Mouse (Mus musculus): Measurements from ENCODE around the gene Itpkb.

The Itpkb gene

DNA sequence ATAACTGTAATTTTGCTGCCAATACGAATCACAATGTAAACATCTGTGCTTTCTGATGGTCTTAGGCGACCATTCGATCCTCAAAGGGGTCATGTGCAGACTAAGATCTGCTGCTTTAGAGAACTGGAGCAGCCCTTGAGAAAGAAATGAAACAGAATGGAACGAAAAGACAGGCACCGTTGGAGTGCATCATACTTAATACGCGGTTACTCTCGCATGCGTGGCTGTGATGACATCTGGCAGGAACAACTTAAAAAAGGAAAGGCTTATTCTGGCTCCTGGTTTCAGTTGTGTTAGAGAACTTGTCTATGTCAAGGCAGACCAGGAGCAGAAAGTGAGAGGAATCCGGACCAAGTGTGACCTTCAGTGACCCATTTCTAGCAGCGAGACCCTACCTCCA is 15.6 kb upstream of the Itpkb start:
- 59% methylated on average over 11 of the region's 11 CpGs for WGBS

GRCm38 (mm10) chr1:180315127-180315526 is 15.2 kb upstream of the Itpkb start:
- 76% methylated on average over 3 of the region's 3 CpGs for WGBS

GRCm38 (mm10) chr1:180317450-180317849 is 12.8 kb upstream of the Itpkb start:
- WGBS = 63% methylated on average over 4 of the region's 4 CpGs

GRCm38 (mm10) chr1:180318407-180318806 is 11.9 kb upstream of the Itpkb start:
- WGBS = 89% methylated on average over 5 of the region's 5 CpGs

GRCm38 (mm10) chr1:180319895-180320294 is 10.4 kb upstream of the Itpkb start:
- 46% methylated on average over 10 of the region's 10 CpGs for WGBS

GRCm38 (mm10) chr1:180322896-180323295 is 7.4 kb upstream of the Itpkb start:
- 98% methylated on average over 3 of the region's 3 CpGs for WGBS

GRCm38 (mm10) chr1:180323491-180323890 is 6.8 kb upstream of the Itpkb start:
- 83% methylated on average over 5 of the region's 5 CpGs for WGBS

GRCm38 (mm10) chr1:180324271-180324670 is 6.0 kb upstream of the Itpkb start:
- WGBS = 85% methylated on average over 4 of the region's 4 CpGs

DNA sequence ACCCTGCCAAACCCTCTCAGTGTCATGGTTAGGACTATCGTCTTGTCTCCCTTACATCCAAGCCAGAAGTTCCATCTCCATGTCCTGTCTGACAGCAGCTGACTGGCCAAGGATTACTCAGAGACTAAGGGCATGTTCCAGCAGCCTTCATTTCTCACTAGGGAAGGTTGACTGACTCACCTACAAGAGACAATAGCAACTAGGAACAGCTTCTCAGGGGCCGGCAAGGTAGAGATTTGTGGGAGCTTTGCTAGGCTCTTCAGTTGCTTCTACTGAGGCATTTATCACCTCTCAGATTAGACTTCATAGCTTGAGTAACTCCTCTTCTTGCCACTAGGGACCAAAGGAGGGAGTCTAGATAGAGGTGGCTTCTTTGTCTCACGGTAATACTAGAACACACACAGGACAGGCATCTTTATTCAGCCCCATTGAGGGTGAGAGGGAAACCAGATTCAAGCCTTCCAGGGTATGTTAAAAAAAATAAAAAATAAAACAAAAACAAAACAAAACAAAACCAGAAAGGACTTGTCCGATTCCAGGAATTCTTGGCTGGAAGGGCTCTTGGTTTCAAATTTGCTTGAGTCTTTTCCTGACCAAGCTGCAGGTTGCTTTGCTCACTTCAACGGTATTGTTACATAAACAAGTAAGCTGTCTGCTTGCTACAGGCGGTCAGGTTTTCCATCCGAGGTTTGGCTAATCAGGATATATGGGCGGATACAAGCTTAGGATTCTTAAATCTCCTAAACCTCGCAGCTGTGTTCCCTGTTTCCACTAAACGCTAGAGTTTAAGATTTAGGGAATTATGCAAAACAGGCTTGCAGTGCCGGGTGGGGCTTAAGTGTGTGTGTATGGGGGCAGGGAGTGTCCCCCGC is 1.3 kb upstream of the Itpkb start:
- WGBS = 29% methylated on average over 12 of the region's 12 CpGs

- 16% methylated on average over 6 of the region's 6 CpGs for WGBS
Measured at GRCm38 (mm10) chr1:180329706-180330105, 579 bp upstream of the Itpkb start.

- under 1% methylated on average over 58 of the region's 58 CpGs for WGBS
Measured at GRCm38 (mm10) chr1:180330707-180331545, 641 bp downstream of the Itpkb start.

- 1% methylated on average over 21 of the region's 21 CpGs for WGBS
Measured at GRCm38 (mm10) chr1:180331546-180332075, 1.3 kb downstream of the Itpkb start.

GRCm38 (mm10) chr1:180332076-180332927 is 2.0 kb downstream of the Itpkb start:
- 8% methylated on average over 72 of the region's 72 CpGs for WGBS

GRCm38 (mm10) chr1:180332928-180333440 is 2.7 kb downstream of the Itpkb start:
- 61% methylated on average over 14 of the region's 14 CpGs for WGBS

DNA sequence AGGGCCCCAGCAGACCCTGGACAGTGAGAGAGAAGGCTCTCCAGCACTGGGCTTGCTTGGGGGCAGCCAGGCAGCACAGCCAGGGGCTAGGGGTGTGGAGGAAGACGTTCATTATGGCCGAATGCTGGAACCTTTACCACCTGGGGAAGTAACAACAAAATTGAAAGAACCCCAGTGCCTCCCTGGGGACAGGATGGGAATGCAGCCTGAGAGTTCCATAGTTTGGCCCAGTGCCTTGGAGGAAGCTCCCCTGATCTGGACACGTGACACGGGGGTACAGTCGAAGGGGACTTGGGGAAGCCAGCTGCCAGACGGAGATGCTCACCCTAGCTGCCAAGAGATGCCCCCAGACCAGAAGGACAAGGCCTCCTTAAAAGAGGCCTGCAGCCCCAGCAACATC is 3.3 kb downstream of the Itpkb start:
- 63% methylated on average over 6 of the region's 6 CpGs for WGBS

- WGBS = 90% methylated on average over 6 of the region's 6 CpGs
Measured at GRCm38 (mm10) chr1:180334541-180334940, 4.3 kb downstream of the Itpkb start.

- 82% methylated on average over 12 of the region's 12 CpGs for WGBS
Measured at GRCm38 (mm10) chr1:180335513-180336375, 5.5 kb downstream of the Itpkb start.

- WGBS = 89% methylated on average over 8 of the region's 8 CpGs
Measured at GRCm38 (mm10) chr1:180338358-180338757, 8.1 kb downstream of the Itpkb start.

DNA sequence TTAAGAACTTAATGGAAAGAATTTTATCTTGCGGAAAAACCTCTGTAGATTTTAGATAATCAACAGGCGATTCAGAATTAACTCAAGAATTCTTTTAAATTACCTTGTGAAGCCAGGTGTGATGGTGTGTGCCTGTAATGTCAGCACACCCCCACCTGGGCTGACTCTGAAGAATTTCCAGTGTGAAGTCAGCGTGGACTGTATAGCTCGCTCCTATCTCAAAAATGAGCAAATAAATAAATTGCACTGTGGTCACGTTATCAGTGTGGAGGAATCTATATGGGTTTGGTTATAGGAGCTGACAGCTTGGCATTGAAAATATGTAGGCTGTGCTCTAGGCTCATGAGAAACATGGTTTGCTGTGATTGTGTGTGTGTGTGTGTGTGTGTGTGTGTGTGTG is 8.9 kb downstream of the Itpkb start:
- WGBS = 95% methylated on average over 5 of the region's 5 CpGs

GRCm38 (mm10) chr1:180342944-180343343 is 12.7 kb downstream of the Itpkb start:
- WGBS = 71% methylated on average over 7 of the region's 7 CpGs

Data from cerebral cortex, adult 2 months (tissue).